Mouse (Mus musculus) layer of hippocampus, adult 18-20 months (tissue): ENCODE data around the gene Snapc1. TPM values are rescaled to one million over a fixed set of nuclear protein-coding genes. Genes with fewer than 3 reads are reported as not detected.

ENCODE experiments used
- DNase-seq, 2 experiments: peaks; one replicate each; pipeline ENCODE4 v3.0.0; 2022; ENCODE audit warnings: low spot score in 2 of 2
- total RNA-seq, 2 experiments: library from RNA; stranded (reverse); gene quantifications; 2 replicates each; pipeline ENCODE4 v1.2.3; 2021

Gene Snapc1
- total RNA-seq, 2 experiments from 2014 or later = 41.1 to 42.9 TPM

- DNase-seq = peak in 1 of 2 experiments; percentile 31
Measured at GRCm38 (mm10) chr12:73989594-73989993, 25.3 kb downstream of the Snapc1 start.

- peak; percentile 27 to 56 for DNase-seq
Measured at GRCm38 (mm10) chr12:73996906-73997296, 32.6 kb downstream of the Snapc1 start.

- peak; percentile 45 to 59 for DNase-seq
Measured at GRCm38 (mm10) chr12:73997297-73998127, 33.2 kb downstream of the Snapc1 start, which contains the start of gene Syt16. Gene Syt16 (plus strand): TSS chr12:73997661.

GRCm38 (mm10) chr12:73998128-73998456, 33.8 kb downstream of the Snapc1 start:
- DNase-seq = no peak

GRCm38 (mm10) chr12:74002449-74002848, 38.2 kb downstream of the Snapc1 start:
- DNase-seq = no peak

- peak in 1 of 2 experiments; percentile 58 for DNase-seq
Measured at GRCm38 (mm10) chr12:74009448-74009911, 45.2 kb downstream of the Snapc1 start.

- peak; percentile 74 to 94 for DNase-seq
Measured at GRCm38 (mm10) chr12:74013739-74014138, 49.5 kb downstream of the Snapc1 start.

GRCm38 (mm10) chr12:74014739-74015270, 50.5 kb downstream of the Snapc1 start:
- DNase-seq = peak in 1 of 2 experiments; percentile 39

- DNase-seq = no peak
Measured at GRCm38 (mm10) chr12:74015491-74015890, 51.2 kb downstream of the Snapc1 start.

GRCm38 (mm10) chr12:74023260-74023659, 59.0 kb downstream of the Snapc1 start:
- no peak for DNase-seq

- no peak for DNase-seq
Measured at GRCm38 (mm10) chr12:74024912-74025311, 60.6 kb downstream of the Snapc1 start.

Other genes with a start within 250 kb of the Snapc1 start
- gene Hif1a, start 63.1 kb upstream of the Snapc1 start, total RNA-seq = 10 to 100 TPM; 50.6 to 54.4 TPM
- gene Gm49321, start 26.8 kb upstream of the Snapc1 start, total RNA-seq = 10 to 100 TPM in 1 of 2 experiments, 1 to 10 TPM in 1; 9.5 to 15.6 TPM
- 10 to 100 TPM; 52.5 to 58.8 TPM for gene Syt16, start 33.2 kb downstream of the Snapc1 start, total RNA-seq